Mouse (Mus musculus) bone marrow, adult 2 months (tissue): ENCODE data around the gene Gm15013.

Experiments
- CTCF ChIP-seq: fragments of 200-500 bp; IDR thresholded peaks from 2 replicates; pipeline ENCODE4 v1.5.1; 2011; ENCODE audit warnings: low read length, control low read depth; ENCODE audit not compliant: control insufficient read depth, insufficient read depth
- POLR2A ChIP-seq: fragments of 200-500 bp; IDR thresholded peaks from 2 replicates; pipeline ENCODE4 v1.6.1; 2011; ENCODE audit warnings: low read depth, mild to moderate bottlenecking, control low read depth, low read length, borderline replicate concordance; ENCODE audit not compliant: control insufficient read depth

DNA sequence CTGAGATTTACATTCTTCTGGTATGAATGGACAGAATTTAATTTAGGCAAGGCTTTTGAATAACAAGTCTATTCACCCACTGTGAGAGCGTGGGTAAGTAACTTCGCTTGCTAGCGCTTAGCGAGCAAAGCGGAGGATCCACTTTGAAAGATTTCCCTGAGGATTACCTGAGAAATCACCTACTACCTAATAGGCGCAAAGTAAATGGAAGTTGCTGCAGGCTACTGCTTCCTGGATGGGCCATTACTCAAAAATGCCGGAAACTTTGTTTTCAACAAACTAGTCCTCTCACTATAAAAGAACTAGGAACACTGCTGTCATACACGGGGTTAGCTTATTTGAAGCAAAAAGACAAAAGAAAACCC lies 29.9 kb downstream of the Gm15013 start:
- no peak for TF ChIP-seq CTCF
- no peak for TF ChIP-seq POLR2A
